Mouse (Mus musculus): Measurements from ENCODE around the gene Fzd10.

Gene Fzd10

DNA sequence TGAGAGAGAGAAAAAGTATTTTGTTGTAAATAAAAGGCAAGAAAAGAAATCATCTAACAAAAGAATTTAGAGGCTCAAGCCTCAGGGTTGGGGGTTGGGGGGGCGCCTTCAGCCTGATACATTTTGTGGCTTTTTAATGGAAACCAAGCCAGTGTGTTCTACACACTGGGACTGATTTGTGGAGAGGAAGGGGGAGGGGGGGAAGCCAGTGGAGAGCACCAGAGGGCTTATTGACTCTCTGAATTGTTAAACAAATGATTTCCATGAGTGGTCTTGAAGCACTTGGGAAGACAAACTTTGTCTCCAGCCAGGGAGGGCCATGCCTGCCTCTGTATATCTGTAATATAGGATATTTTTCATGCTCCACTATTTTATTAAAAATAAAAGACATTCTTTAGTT lies 3.0 kb downstream of the Fzd10 start:
- DNase-seq, result no peak

GRCm38 (mm10) chr5:128606596-128606995 lies 6.0 kb downstream of the Fzd10 start:
- no peak for DNase-seq

GRCm38 (mm10) chr5:128609091-128609490 lies 8.4 kb downstream of the Fzd10 start:
- DNase-seq, result no peak

GRCm38 (mm10) chr5:128617621-128618020 lies 17.0 kb downstream of the Fzd10 start:
- no peak for DNase-seq

DNA sequence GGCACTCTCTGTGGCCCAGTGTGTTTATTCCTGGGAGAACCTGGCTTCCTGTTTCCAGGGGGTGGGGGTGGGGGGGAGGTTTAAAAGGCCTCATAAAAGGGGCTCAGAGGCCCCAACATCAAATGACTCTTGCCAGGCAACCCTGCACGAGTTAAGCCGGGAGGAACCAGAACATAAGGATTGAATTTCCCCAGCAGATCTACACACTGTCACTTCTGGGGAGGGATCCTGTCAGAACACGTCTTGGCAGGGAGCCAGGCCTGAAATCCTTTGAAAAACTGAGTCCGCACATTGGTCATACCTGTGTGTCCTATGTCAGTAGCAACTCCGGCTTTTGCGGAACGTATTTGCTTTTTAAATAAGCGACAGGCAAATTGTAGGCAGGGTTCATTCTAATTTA lies 19.3 kb downstream of the Fzd10 start:
- DNase-seq, result peak; percentile 16 to 38

DNA sequence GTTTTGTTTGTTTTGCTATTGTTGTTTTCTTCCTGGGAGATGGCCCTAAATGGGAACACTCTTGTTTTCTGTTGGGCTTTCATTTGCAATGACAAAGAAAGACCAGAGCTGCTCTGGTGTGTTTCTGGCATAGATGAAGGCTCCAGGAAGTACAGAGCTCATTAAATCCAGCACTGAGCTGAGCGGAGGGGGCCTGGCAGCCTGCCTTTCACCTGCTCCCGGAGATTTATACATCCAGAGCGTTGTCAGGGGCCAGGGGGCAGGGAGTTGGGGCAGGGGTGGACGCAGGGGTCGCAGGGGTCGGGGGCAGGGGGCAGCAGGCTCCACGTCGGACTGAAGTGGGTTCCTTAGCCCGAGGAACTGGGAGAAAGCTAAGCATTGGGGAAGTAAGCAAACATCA lies 19.8 kb downstream of the Fzd10 start:
- DNase-seq, result no peak

DNA sequence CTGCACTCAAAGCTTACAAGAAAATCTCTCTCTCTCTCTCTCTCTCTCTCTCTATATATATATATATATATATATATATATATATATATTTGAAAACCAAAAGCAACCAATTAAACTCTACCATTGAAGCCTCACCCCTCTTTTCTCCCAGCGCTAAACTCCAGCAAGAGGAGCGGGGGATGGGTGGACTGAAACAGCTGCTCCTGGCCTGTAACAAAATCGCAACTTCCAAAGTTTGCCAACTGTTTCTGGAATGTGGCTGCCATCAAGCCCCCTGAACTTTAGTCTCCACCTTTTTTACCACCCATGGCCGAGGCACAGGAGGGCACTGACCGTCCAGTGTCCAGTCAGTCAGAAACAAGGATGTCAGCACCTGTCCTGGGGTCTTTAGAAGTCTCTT lies 27.1 kb downstream of the Fzd10 start:
- DNase-seq, result no peak

DNA sequence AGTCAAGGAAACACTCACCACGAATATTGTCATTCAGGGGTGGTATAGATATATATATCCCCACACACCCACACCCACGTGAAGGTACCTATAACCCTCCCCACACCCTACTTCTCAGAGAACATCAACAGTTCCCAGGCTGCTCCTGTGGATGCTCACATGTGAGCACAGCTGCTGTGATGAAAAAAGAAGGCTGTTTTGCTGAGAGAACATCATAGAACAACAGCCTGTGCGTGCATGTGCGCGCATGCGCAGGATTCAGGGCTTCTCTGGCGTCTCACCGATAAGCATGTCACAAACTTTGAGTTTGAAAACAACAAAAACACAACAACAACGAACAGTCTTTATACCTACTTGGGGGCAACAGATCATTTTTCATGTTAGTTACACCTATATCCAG lies 36.0 kb downstream of the Fzd10 start:
- no peak for DNase-seq

DNA sequence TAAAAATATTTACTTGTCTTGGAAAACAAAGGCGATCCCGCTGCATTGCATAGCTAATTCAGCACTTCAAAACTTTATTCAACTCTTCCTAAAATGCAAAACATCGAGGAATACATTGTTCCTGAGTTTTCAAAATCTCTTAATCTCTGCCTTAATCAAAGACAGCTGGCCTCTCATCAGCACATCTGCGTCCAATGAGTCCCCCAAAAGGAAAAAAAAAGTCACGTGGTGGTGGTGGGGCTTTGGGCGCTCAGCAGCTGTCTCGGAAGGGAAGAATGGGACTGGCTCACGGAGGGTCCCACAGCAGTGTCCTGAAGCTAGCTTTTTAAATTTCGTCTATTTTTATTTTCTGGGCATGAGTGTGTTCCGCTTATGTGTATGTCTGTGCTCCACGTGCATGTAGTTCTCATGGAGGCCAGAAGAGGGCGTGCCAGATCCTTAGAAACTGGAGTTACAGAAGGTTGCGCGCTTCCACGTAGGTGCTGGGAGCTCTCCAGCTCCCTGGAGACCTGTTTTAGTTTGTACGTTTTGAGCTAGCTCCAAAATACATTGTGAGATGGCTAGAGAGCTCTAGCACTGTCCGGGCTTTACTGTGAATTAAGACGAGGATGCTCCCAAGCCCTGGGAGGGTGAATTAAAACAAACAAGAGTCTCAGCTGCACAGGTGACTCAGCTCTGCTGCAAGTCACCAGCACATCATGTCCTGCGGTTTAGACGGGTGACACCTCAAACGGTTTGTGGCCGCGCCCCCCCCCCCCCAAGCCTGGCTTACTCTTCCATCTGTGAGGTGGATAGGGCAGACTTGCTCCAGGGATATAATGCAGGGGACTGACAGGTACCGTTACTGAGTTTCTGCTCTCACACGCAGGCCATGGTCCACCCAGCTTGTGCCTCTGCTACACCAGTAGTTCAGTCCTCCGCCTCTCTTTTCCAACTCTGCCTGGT lies 36.7 kb downstream of the Fzd10 start:
- no peak for DNase-seq

DNA sequence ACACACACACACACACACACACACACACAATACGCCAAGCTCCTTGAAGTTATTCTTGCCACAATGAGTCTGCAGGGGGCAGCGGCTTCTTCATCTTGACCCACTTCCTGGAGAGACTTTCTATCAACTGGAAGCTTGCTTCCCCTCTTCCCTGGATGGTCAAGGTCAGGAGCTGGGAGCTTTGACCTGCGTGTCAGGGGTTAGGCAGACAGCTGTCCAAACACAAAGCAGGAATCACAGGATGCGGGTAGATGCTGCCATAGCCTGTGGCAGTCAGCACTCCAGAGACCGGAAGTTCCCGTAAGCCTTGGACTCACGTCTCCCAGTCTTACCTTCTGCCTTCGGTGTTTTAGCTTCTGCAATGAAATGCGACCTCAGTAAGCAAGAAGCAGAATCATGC lies 38.1 kb downstream of the Fzd10 start:
- DNase-seq, result no peak

DNA sequence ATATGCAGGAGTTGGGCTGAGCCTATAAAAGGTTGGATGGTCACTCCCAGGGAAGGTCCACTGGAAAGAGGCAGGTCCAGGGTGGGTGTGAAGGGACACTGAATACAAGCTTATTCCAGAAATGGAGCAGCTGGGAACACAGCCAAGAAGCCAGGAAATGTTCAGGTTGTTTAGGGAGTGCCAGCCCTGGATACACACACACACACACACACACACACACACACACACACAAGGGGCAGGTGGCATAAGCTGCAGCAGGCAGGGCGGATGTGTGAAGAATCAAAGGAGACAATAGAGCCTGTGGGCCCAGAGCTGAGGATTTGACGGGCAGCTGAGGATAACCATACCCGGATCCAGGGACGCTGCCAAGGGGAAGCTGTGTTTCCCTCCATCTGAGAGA lies 42.4 kb downstream of the Fzd10 start:
- peak; percentile 36 to 69 for DNase-seq

- no peak for DNase-seq
Observed at GRCm38 (mm10) chr5:128645720-128646119, 45.1 kb downstream of the Fzd10 start.

DNA sequence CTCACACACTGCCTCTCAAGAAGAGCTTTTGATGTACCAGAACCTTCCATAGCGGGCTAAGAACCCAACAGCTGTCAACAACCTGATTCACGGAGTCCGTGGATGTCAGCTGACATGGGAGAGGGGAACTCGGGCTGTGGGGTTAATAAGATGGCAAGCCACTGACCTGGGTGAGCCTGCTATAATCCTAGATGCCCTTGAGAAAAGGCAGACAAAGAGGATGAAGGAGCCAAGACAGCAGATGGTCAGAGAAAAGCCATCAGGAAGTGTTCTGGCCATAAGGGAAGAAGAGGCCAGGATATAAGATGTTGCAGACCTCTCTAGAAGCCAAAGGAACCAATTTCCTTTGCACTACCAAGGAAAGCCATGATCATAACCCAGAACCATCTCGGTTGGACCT lies 45.6 kb downstream of the Fzd10 start:
- peak; percentile 19 to 40 for DNase-seq

GRCm38 (mm10) chr5:128647221-128647730 lies 46.6 kb downstream of the Fzd10 start:
- DNase-seq, result peak; percentile 59 to 60

GRCm38 (mm10) chr5:128649336-128649897 lies 48.8 kb downstream of the Fzd10 start:
- no peak for DNase-seq

Data from cerebellum, postnatal 14 days (tissue).